Mouse (Mus musculus) lung, embryonic 15.5 days (tissue): ENCODE data around the gene AI597479. TPM values are rescaled to one million over a fixed set of nuclear protein-coding genes. Genes with fewer than 3 reads are reported as not detected.

Experiments
- ATAC-seq: fragments of 200-750 bp; cut with Nextera tagmentation; 2 replicates; pipeline ENCODE4 v1.8.0; 2017; ENCODE audit warnings: moderate number of reproducible peaks, borderline replicate concordance; ENCODE audit not compliant: low FRiP score, low TSS enrichment; ENCODE audit errors: extremely low read depth
- H3K27ac ChIP-seq: fragments of 300-500 bp; sonication (generic); 2 replicates; pipeline ENCODE4 v1.5.1; 2015; ENCODE audit warnings: moderate library complexity, mild to moderate bottlenecking, inconsistent platforms
- H3K27me3 ChIP-seq: fragments of 300-500 bp; sonication (generic); 2 replicates; pipeline ENCODE4 v1.6.1; 2015; ENCODE audit warnings: inconsistent platforms
- H3K36me3 ChIP-seq: fragments of 300-500 bp; sonication (generic); 2 replicates; pipeline ENCODE4 v1.6.1; 2015; ENCODE audit warnings: inconsistent platforms
- H3K4me1 ChIP-seq: fragments of 300-500 bp; sonication (generic); 2 replicates; pipeline ENCODE4 v1.6.1; 2015; ENCODE audit warnings: inconsistent platforms
- H3K4me2 ChIP-seq: fragments of 300-500 bp; sonication (generic); 2 replicates; pipeline ENCODE4 v1.6.1; 2015; ENCODE audit warnings: inconsistent platforms, mild to moderate bottlenecking, moderate library complexity
- H3K4me3 ChIP-seq: fragments of 300-500 bp; sonication (generic); 2 replicates; pipeline ENCODE4 v1.5.1; 2015; ENCODE audit warnings: mild to moderate bottlenecking, inconsistent platforms
- H3K9ac ChIP-seq: fragments of 300-500 bp; sonication (generic); 2 replicates; pipeline ENCODE4 v1.6.1; 2015; ENCODE audit warnings: inconsistent platforms
- H3K9me3 ChIP-seq: fragments of 300-500 bp; sonication (generic); 2 replicates; pipeline ENCODE4 v1.6.1; 2016; ENCODE audit warnings: inconsistent platforms
- WGBS: fragments of 180-500 bp; shearing (Covaris S2); methylation state at CpG from one replicate; pipeline ENCODE4 v1.1.7; 2015; 5-methylcytosine and 5-hydroxymethylcytosine counted together
- polyA plus RNA-seq: library from polyadenylated mRNA; unstranded; fragments of >200 nt; fragmentation: Nextera tagmentation; extraction: Ambion mirVana; gene quantifications from 2 replicates; pipeline ENCODE4 v1.2.1, GENCODE M21; 2015

Gene AI597479
- polyA plus RNA-seq, 1 experiment from 2014 or later = 33.3 TPM

- H3K4me2 ChIP-seq = no peak overlapping the region
- 71% methylated on average over 8 of the region's 8 CpGs for WGBS
- no peaks in the 10 kb centered on the region for H3K27me3 ChIP-seq
- H3K9ac ChIP-seq = no peak overlapping the region
- ATAC-seq = no peak
- H3K4me3 ChIP-seq = no peak overlapping the region
- peaks cover 12% of the 10 kb centered on the region; the same call in 1 of the 2 replicates for H3K4me1 ChIP-seq
- no peaks in the 10 kb centered on the region for H3K36me3 ChIP-seq
- H3K9me3 ChIP-seq = no peaks in the 10 kb centered on the region
- H3K27ac ChIP-seq = no peak overlapping the region
Measured at GRCm38 (mm10) chr1:43144338-43144906, 45.9 kb downstream of the AI597479 start.

DNA sequence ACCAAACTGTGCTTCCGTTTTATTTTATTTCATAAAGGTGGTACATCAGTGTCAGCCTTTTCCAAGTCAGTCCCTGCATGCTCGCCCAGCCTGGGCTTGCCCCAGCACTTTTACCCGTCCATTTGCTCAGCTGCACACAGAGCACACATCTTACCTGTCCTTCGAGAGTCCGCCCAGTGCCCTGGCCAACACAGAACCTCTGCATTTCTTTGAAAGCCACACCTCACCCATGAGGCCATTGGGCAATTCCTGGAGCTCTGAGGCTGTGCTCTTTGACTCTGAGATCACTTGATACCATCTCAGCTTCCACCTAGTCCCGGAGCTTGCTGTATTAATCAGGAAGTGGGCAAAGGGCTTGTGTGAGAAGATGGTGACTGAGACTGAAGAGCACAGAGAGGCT, 46.9 kb downstream of the AI597479 start:
- no peak for ATAC-seq
- Histone ChIP-seq H3K4me2 (no peak overlapping the region), H3K36me3 (no peaks in the 10 kb centered on the region), H3K27ac (no peak overlapping the region), H3K4me3 (no peak overlapping the region), H3K9me3 (no peaks in the 10 kb centered on the region), H3K27me3 (no peaks in the 10 kb centered on the region), H3K4me1 (peaks cover 12% of the 10 kb centered on the region; the same call in 1 of the 2 replicates), H3K9ac (no peak overlapping the region)
- WGBS = 64% methylated on average over 6 of the region's 6 CpGs

- H3K4me3 ChIP-seq = no peak overlapping the region
- H3K27ac ChIP-seq = no peak overlapping the region
Measured at GRCm38 (mm10) chr1:43147474-43147873, 49.0 kb downstream of the AI597479 start.

DNA sequence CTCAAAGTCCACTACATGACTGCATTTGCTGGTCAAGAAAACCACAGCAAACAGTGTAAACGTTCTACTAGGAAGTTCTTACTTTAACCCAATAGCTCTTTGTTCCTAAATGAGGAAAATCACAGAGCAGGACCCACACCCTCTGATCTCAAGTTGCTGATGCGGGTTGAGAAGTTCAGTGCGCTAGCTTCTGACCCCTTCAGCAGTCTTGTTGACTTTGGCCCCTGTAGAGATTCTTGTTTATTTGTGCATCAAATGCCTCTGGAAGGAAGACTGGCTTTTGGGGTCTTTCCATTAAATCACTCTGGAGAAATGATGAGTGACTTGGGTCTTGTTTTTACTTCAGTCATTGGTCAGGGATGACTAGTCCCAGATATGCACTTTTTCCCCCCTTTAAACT, 51.7 kb downstream of the AI597479 start:
- no peak overlapping the region for H3K4me2 ChIP-seq
- no peak overlapping the region for H3K9ac ChIP-seq
- no peaks in the 10 kb centered on the region for H3K9me3 ChIP-seq
- H3K27ac ChIP-seq = no peak overlapping the region
- no peaks in the 10 kb centered on the region for H3K36me3 ChIP-seq
- H3K27me3 ChIP-seq = no peaks in the 10 kb centered on the region
- H3K4me1 ChIP-seq = peaks cover 21% of the 10 kb centered on the region
- ATAC-seq = no peak
- WGBS = 40% methylated on average over 3 of the region's 3 CpGs
- no peak overlapping the region for H3K4me3 ChIP-seq

More at GRCm38 (mm10) chr1:43147474-43147873, 49.0 kb downstream of the AI597479 start:
- Histone ChIP-seq H3K9ac (no peak overlapping the region), H3K27me3 (no peaks in the 10 kb centered on the region), H3K36me3 (no peaks in the 10 kb centered on the region), H3K9me3 (no peaks in the 10 kb centered on the region), H3K4me2 (no peak overlapping the region), H3K4me1 (peaks cover 4% of the 10 kb centered on the region; the same call in 1 of the 2 replicates)
- no peak for ATAC-seq
- WGBS = 69% methylated on average over 2 of the region's 2 CpGs

- Histone ChIP-seq H3K4me3 (no peak overlapping the region), H3K4me2 (no peak overlapping the region), H3K27ac (no peak overlapping the region), H3K4me1 (peaks cover 18% of the 10 kb centered on the region), H3K9ac (no peak overlapping the region), H3K27me3 (no peaks in the 10 kb centered on the region), H3K9me3 (no peaks in the 10 kb centered on the region), H3K36me3 (no peaks in the 10 kb centered on the region)
- WGBS = 52% methylated on average over 4 of the region's 4 CpGs
- ATAC-seq = no peak
Measured at GRCm38 (mm10) chr1:43152626-43153025, 54.1 kb downstream of the AI597479 start.

DNA sequence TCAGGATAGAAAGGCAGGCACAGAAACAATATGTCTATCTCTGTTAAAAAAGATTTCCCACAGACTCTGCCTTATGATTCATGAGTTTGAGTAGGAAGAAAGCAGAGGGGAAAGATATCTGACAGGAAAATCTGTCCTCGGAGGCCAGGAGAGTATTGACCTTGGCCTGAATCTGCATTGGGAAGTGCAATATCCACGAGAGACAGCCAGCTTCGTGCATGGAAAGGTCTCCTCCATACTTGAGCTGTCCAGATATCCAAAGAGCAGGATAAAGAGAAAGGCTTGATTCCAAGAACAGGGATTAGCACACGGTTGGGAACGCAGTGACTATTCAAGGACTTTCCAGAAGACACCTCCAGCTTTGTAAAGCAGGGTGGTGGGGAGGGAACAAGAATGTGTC, 55.0 kb downstream of the AI597479 start:
- Histone ChIP-seq H3K36me3 (no peaks in the 10 kb centered on the region), H3K4me2 (no peak overlapping the region), H3K4me3 (no peak overlapping the region), H3K27me3 (no peaks in the 10 kb centered on the region), H3K9me3 (no peaks in the 10 kb centered on the region), H3K27ac (no peak overlapping the region), H3K4me1 (peaks cover 18% of the 10 kb centered on the region), H3K9ac (no peak overlapping the region)
- 63% methylated on average over 5 of the region's 5 CpGs for WGBS
- no peak for ATAC-seq

GRCm38 (mm10) chr1:43154491-43154890, 56.0 kb downstream of the AI597479 start:
- Histone ChIP-seq H3K4me1 (peaks cover 19% of the 10 kb centered on the region), H3K4me2 (no peak overlapping the region), H3K4me3 (no peak overlapping the region), H3K27ac (no peak overlapping the region), H3K36me3 (no peaks in the 10 kb centered on the region), H3K9ac (no peak overlapping the region), H3K9me3 (no peaks in the 10 kb centered on the region), H3K27me3 (no peaks in the 10 kb centered on the region)
- WGBS = 44% methylated on average over 2 of the region's 2 CpGs
- ATAC-seq = peak; percentile 80; the same call in 1 of the 2 replicates

DNA sequence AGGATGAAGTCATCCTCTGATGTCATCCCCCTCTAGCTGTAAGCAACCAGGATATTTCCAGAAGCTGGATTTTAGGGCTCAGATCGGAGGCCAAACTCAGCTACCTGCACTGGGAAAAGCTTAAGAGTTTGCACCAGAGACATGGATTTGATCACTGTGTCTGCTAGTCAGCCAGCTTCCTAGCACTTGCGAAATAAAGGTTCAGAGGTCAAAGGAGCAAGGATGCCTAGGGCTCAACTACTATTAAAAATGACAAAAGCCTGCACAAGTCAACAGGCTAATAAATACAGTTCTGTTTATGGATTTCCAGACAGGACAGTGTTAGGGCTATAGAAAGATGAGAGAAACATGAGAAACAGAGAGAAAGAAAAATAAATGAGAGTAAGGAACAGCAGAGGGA, 59.4 kb downstream of the AI597479 start:
- Histone ChIP-seq H3K27me3 (no peaks in the 10 kb centered on the region), H3K4me2 (no peak overlapping the region), H3K36me3 (no peaks in the 10 kb centered on the region), H3K9ac (no peak overlapping the region), H3K4me3 (no peak overlapping the region), H3K27ac (no peak overlapping the region), H3K9me3 (no peaks in the 10 kb centered on the region), H3K4me1 (peaks cover 17% of the 10 kb centered on the region)
- ATAC-seq = no peak
- WGBS = 84% methylated on average over 2 of the region's 2 CpGs

DNA sequence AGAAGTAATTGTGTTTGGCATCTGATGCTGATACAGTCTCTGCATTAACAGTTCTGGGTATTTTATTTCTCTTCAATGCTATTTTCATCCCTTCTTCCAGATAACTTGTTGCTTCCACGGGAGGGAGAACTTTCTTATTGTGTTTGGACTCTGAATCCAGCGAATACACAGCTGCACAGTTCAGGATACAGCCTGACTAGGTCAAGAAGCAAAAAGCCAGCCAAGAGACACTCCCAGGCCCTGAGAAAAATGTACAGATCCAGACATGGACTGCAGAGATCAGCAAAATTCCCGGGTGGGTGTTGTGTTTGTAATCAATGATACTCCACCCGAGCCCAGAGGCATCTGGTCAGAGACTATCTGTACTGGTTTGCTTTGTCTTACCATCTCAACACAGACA, 60.9 kb downstream of the AI597479 start:
- Histone ChIP-seq H3K9me3 (no peaks in the 10 kb centered on the region), H3K4me3 (no peak overlapping the region), H3K9ac (no peak overlapping the region), H3K27me3 (no peaks in the 10 kb centered on the region), H3K27ac (no peak overlapping the region; the same call in 1 of the 2 replicates), H3K4me2 (no peak overlapping the region), H3K4me1 (peaks cover 18% of the 10 kb centered on the region), H3K36me3 (no peaks in the 10 kb centered on the region)
- no peak for ATAC-seq
- 24% methylated on average over 4 of the region's 4 CpGs for WGBS

- whole genome bisulfite sequencing = 88% methylated on average over 3 of the region's 3 CpGs
- Histone ChIP-seq H3K27ac (no peak overlapping the region), H3K9me3 (no peaks in the 10 kb centered on the region), H3K36me3 (no peaks in the 10 kb centered on the region), H3K4me1 (peaks cover 12% of the 10 kb centered on the region), H3K9ac (no peak overlapping the region), H3K4me2 (peak overlapping the region; percentile 97), H3K27me3 (no peaks in the 10 kb centered on the region; the same call in 1 of the 2 replicates), H3K4me3 (peak overlapping the region; percentile 65; the same call in 1 of the 2 replicates)
- ATAC-seq = no peak
Measured at GRCm38 (mm10) chr1:43162394-43162793, 63.9 kb downstream of the AI597479 start.

DNA sequence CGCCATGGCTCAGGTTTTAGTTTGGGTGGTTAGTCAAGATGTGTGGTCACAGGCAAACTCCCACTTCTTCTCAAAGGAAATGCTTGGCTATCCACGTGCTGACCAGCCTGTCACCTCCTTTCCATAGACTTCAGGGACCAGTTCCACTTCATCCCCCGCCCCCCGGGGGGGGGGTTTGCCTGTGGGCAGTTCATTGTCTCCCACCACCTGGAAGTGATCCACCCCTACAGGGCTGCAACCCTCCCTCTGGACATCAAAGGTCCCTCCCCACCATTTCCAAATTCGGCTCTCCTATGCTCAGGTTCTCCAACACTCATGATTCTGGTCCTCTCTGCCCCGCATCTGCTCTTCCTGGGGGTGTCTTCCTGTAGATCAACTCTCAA, 64.6 kb downstream of the AI597479 start:
- H3K9me3 ChIP-seq = no peaks in the 10 kb centered on the region
- H3K27ac ChIP-seq = 0 out of 2 replicates have a peak overlapping the region, but pooled peaks have one; percentile 62
- peak overlapping the region; percentile 65 for H3K4me3 ChIP-seq
- WGBS = 3% methylated on average over 5 of the region's 6 CpGs
- H3K36me3 ChIP-seq = no peaks in the 10 kb centered on the region
- H3K27me3 ChIP-seq = no peaks in the 10 kb centered on the region; the same call in 1 of the 2 replicates
- H3K4me1 ChIP-seq = peaks cover 12% of the 10 kb centered on the region
- peak; percentile 3; the same call in 1 of the 2 replicates for ATAC-seq
- peak overlapping the region; percentile 69 for H3K9ac ChIP-seq
- peak overlapping the region; percentile 97 for H3K4me2 ChIP-seq

GRCm38 (mm10) chr1:43163467-43164418, 65.2 kb downstream of the AI597479 start:
- Histone ChIP-seq H3K4me1 (peaks cover 12% of the 10 kb centered on the region), H3K4me2 (peak overlapping the region; percentile 97)
- WGBS = 4% methylated on average over 61 of the region's 61 CpGs

More at GRCm38 (mm10) chr1:43163467-43164418, 65.2 kb downstream of the AI597479 start:
- peak overlapping the region; percentile 69 for H3K9ac ChIP-seq
- no peaks in the 10 kb centered on the region for H3K36me3 ChIP-seq
- peak overlapping the region; percentile 62; the same call in 1 of the 2 replicates for H3K27ac ChIP-seq
- no peaks in the 10 kb centered on the region for H3K9me3 ChIP-seq
- peak overlapping the region; percentile 65 for H3K4me3 ChIP-seq
- no peaks in the 10 kb centered on the region; the same call in 1 of the 2 replicates for H3K27me3 ChIP-seq
- ATAC-seq = peak; percentile 94
